Mouse (Mus musculus): ENCODE data around the gene Ap3m1. TPM values are rescaled to one million over a fixed set of nuclear protein-coding genes. Genes with fewer than 3 reads are reported as not detected.
A peak's percentile ranks its signal among the peaks of the same experiment; 100 is the strongest.

The Ap3m1 gene
- polyA plus RNA-seq, 1 experiment, result 64.9 TPM

- Histone ChIP-seq H3K27ac (ENCODE audit: insufficient read depth, low read length) (no peak overlapping the region), H3K4me1 (ENCODE audit: control insufficient read depth, insufficient read depth, low read length) (peaks cover 3% of the 10 kb centered on the region; the same call in 1 of the 2 replicates), H3K4me3 (ENCODE audit: insufficient read depth, low read length) (peak overlapping the region; percentile 80)
- TF ChIP-seq POLR2A (IDR thresholded peaks at IDR 0.05; ENCODE audit: extremely low read depth, insufficient read depth, low read length), result no peak
- no peak for TF ChIP-seq CTCF (IDR thresholded peaks at IDR 0.05; ENCODE audit: extremely low read depth, insufficient read depth, low read length)
Observed at GRCm38 (mm10) chr14:21052781-21053130, 448 bp upstream of the Ap3m1 start.

GRCm38 (mm10) chr14:21051380-21052111 lies 762 bp downstream of the Ap3m1 start:
- TF ChIP-seq POLR2A (IDR thresholded peaks at IDR 0.05; ENCODE audit: extremely low read depth, insufficient read depth, low read length) (no peak), CTCF (IDR thresholded peaks at IDR 0.05; ENCODE audit: extremely low read depth, insufficient read depth, low read length) (no peak)
- Histone ChIP-seq H3K27ac (ENCODE audit: insufficient read depth, low read length) (peak overlapping the region; percentile 72; the same call in 1 of the 2 replicates), H3K4me3 (ENCODE audit: insufficient read depth, low read length) (peak overlapping the region; percentile 80), H3K4me1 (ENCODE audit: control insufficient read depth, insufficient read depth, low read length) (peaks cover 3% of the 10 kb centered on the region; the same call in 1 of the 2 replicates)

- H3K4me1 ChIP-seq (ENCODE audit: control insufficient read depth, insufficient read depth, low read length), result peaks cover 3% of the 10 kb centered on the region; the same call in 1 of the 2 replicates
- TF ChIP-seq POLR2A (IDR thresholded peaks at IDR 0.05; ENCODE audit: extremely low read depth, insufficient read depth, low read length), result no peak
- TF ChIP-seq CTCF (IDR thresholded peaks at IDR 0.05; ENCODE audit: extremely low read depth, insufficient read depth, low read length), result 0 out of 2 replicates have a peak, but pooled peaks have one; percentile 29
- no peak overlapping the region for H3K27ac ChIP-seq (ENCODE audit: insufficient read depth, low read length)
- H3K4me3 ChIP-seq (ENCODE audit: insufficient read depth, low read length), result no peak overlapping the region; the same call in 1 of the 2 replicates
Observed at GRCm38 (mm10) chr14:21050734-21051133, 1.6 kb downstream of the Ap3m1 start.

GRCm38 (mm10) chr14:21048879-21049278 lies 3.4 kb downstream of the Ap3m1 start:
- Histone ChIP-seq H3K4me3 (ENCODE audit: insufficient read depth, low read length) (no peak overlapping the region), H3K4me1 (ENCODE audit: control insufficient read depth, insufficient read depth, low read length) (peaks cover 3% of the 10 kb centered on the region; the same call in 1 of the 2 replicates), H3K27ac (ENCODE audit: insufficient read depth, low read length) (no peak overlapping the region)
- no peak for TF ChIP-seq POLR2A (IDR thresholded peaks at IDR 0.05; ENCODE audit: extremely low read depth, insufficient read depth, low read length)
- peak; percentile 43; the same call in 1 of the 2 replicates for TF ChIP-seq CTCF (IDR thresholded peaks at IDR 0.05; ENCODE audit: extremely low read depth, insufficient read depth, low read length)

GRCm38 (mm10) chr14:21047840-21048239 lies 4.5 kb downstream of the Ap3m1 start:
- Histone ChIP-seq H3K4me3 (ENCODE audit: insufficient read depth, low read length) (no peak overlapping the region), H3K4me1 (ENCODE audit: control insufficient read depth, insufficient read depth, low read length) (peaks cover 3% of the 10 kb centered on the region; the same call in 1 of the 2 replicates), H3K27ac (ENCODE audit: insufficient read depth, low read length) (no peak overlapping the region)
- TF ChIP-seq POLR2A (IDR thresholded peaks at IDR 0.05; ENCODE audit: extremely low read depth, insufficient read depth, low read length) (no peak), CTCF (IDR thresholded peaks at IDR 0.05; ENCODE audit: extremely low read depth, insufficient read depth, low read length) (no peak)

- TF ChIP-seq CTCF (IDR thresholded peaks at IDR 0.05; ENCODE audit: extremely low read depth, insufficient read depth, low read length) (no peak), POLR2A (IDR thresholded peaks at IDR 0.05; ENCODE audit: extremely low read depth, insufficient read depth, low read length) (no peak)
- peak overlapping the region; percentile 13; the same call in 1 of the 2 replicates for H3K27ac ChIP-seq (ENCODE audit: insufficient read depth, low read length)
- H3K4me1 ChIP-seq (ENCODE audit: control insufficient read depth, insufficient read depth, low read length), result no peaks in the 10 kb centered on the region
- no peak overlapping the region for H3K4me3 ChIP-seq (ENCODE audit: insufficient read depth, low read length)
Observed at GRCm38 (mm10) chr14:21039623-21040022, 12.7 kb downstream of the Ap3m1 start.

GRCm38 (mm10) chr14:21039077-21039476 lies 13.2 kb downstream of the Ap3m1 start:
- TF ChIP-seq CTCF (IDR thresholded peaks at IDR 0.05; ENCODE audit: extremely low read depth, insufficient read depth, low read length), result no peak
- TF ChIP-seq POLR2A (IDR thresholded peaks at IDR 0.05; ENCODE audit: extremely low read depth, insufficient read depth, low read length), result no peak
- H3K4me1 ChIP-seq (ENCODE audit: control insufficient read depth, insufficient read depth, low read length), result peaks cover under 1% of the 10 kb centered on the region; the same call in 1 of the 2 replicates
- H3K27ac ChIP-seq (ENCODE audit: insufficient read depth, low read length), result no peak overlapping the region
- no peak overlapping the region for H3K4me3 ChIP-seq (ENCODE audit: insufficient read depth, low read length)

- Histone ChIP-seq H3K27ac (ENCODE audit: insufficient read depth, low read length) (no peak overlapping the region), H3K4me1 (ENCODE audit: control insufficient read depth, insufficient read depth, low read length) (peaks cover 1% of the 10 kb centered on the region; the same call in 1 of the 2 replicates), H3K4me3 (ENCODE audit: insufficient read depth, low read length) (no peak overlapping the region)
- TF ChIP-seq POLR2A (IDR thresholded peaks at IDR 0.05; ENCODE audit: extremely low read depth, insufficient read depth, low read length) (no peak), CTCF (IDR thresholded peaks at IDR 0.05; ENCODE audit: extremely low read depth, insufficient read depth, low read length) (no peak)
Observed at GRCm38 (mm10) chr14:21034791-21035190, 17.5 kb downstream of the Ap3m1 start.

GRCm38 (mm10) chr14:21034271-21034670 lies 18.0 kb downstream of the Ap3m1 start:
- TF ChIP-seq CTCF (IDR thresholded peaks at IDR 0.05; ENCODE audit: extremely low read depth, insufficient read depth, low read length) (no peak), POLR2A (IDR thresholded peaks at IDR 0.05; ENCODE audit: extremely low read depth, insufficient read depth, low read length) (no peak)
- peaks cover 1% of the 10 kb centered on the region; the same call in 1 of the 2 replicates for H3K4me1 ChIP-seq (ENCODE audit: control insufficient read depth, insufficient read depth, low read length)
- no peak overlapping the region for H3K27ac ChIP-seq (ENCODE audit: insufficient read depth, low read length)
- no peak overlapping the region for H3K4me3 ChIP-seq (ENCODE audit: insufficient read depth, low read length)
